Mouse (Mus musculus) kidney, embryonic 14.5 days (tissue): ENCODE results near the gene Ivd. TPM values are rescaled to one million over a fixed set of nuclear protein-coding genes. Genes with fewer than 3 reads are reported as not detected.
A peak's percentile ranks its signal among the peaks of the same experiment; 100 is the strongest.

Experiments used
- ATAC-seq: fragments of 200-750 bp; cut with Nextera tagmentation; 2 replicates; pipeline ENCODE4 v1.8.0; 2017; ENCODE audit warnings: moderate number of reproducible peaks, mild to moderate bottlenecking, moderate TSS enrichment, moderate library complexity; ENCODE audit not compliant: low FRiP score, low TSS enrichment
- H3K27ac ChIP-seq: fragments of 300-500 bp; sonication (generic); 2 replicates; pipeline ENCODE4 v1.5.1; 2014; ENCODE audit warnings: low read depth, mild to moderate bottlenecking, low read length, moderate library complexity, mixed read lengths
- H3K27me3 ChIP-seq: fragments of 300-500 bp; sonication (generic); 2 replicates; pipeline ENCODE4 v1.6.1; 2014; ENCODE audit warnings: mild to moderate bottlenecking, low read length; ENCODE audit not compliant: control insufficient read depth, insufficient read depth
- H3K36me3 ChIP-seq: fragments of 300-500 bp; sonication (generic); 2 replicates; pipeline ENCODE4 v1.6.1; 2014; ENCODE audit warnings: low read length, mixed read lengths; ENCODE audit not compliant: control insufficient read depth, insufficient read depth
- H3K4me1 ChIP-seq: fragments of 300-500 bp; sonication (generic); 2 replicates; pipeline ENCODE4 v1.6.1; 2014; ENCODE audit warnings: low read length, mixed read lengths; ENCODE audit not compliant: control insufficient read depth, insufficient read depth
- H3K4me2 ChIP-seq: fragments of 300-500 bp; sonication (generic); replicated peaks from 2 replicates; pipeline ENCODE4 v1.6.1; 2014; ENCODE audit warnings: low read depth, mild to moderate bottlenecking, low read length
- H3K4me3 ChIP-seq: fragments of 300-500 bp; sonication (generic); 2 replicates; pipeline ENCODE4 v1.5.1; 2014; ENCODE audit warnings: mild to moderate bottlenecking, low read length
- H3K9ac ChIP-seq: fragments of 300-500 bp; sonication (generic); 2 replicates; pipeline ENCODE4 v1.6.1; 2014; ENCODE audit warnings: low read depth, mild to moderate bottlenecking, low read length, moderate library complexity
- H3K9me3 ChIP-seq: fragments of 300-500 bp; sonication (generic); 2 replicates; pipeline ENCODE4 v1.6.1; 2016; ENCODE audit warnings: low read length; ENCODE audit not compliant: control insufficient read depth
- WGBS: fragments of 180-500 bp; shearing (Covaris S2); extraction: QIAGEN DNeasy Blood & Tissue Kit; methylation state at CpG from one replicate; pipeline ENCODE4 v1.1.7; 2014; 5-methylcytosine and 5-hydroxymethylcytosine counted together
- polyA plus RNA-seq: library from polyadenylated mRNA; unstranded; fragments of >200 nt; fragmentation: Nextera tagmentation; extraction: Ambion mirVana; gene quantifications from 2 replicates; pipeline ENCODE4 v1.2.1, GENCODE M21; 2014

Gene Ivd
- 55.8 and 63.1 TPM in 2 replicates for polyA plus RNA-seq

GRCm38 (mm10) chr2:118861454-118862339, at the start of gene Ivd:
TSS of gene Ivd (plus strand) at chr2:118861954.
- Histone ChIP-seq H3K9me3 (no peaks in the 10 kb centered on the region), H3K4me1 (peaks cover 5% of the 10 kb centered on the region; the same call in 1 of the 2 replicates), H3K4me3 (peak within 1 kb of the TSS; percentile 54), H3K36me3 (no peaks in the 10 kb centered on the region), H3K27me3 (no peaks in the 10 kb centered on the region), H3K4me2 (peak within 1 kb of the TSS; percentile 74), H3K9ac (peak within 1 kb of the TSS; percentile 61), H3K27ac (no peak within 1 kb of the TSS)
- ATAC-seq, result peak; percentile 99
- under 1% methylated on average over 34 of the region's 34 CpGs for WGBS

- peaks cover 7% of the 10 kb centered on the region; the same call in 1 of the 2 replicates for H3K4me1 ChIP-seq
- 78% methylated on average over 1 of the region's 1 CpGs for WGBS
- H3K36me3 ChIP-seq, result peaks cover 10% of the 10 kb centered on the region; the same call in 1 of the 2 replicates
- ATAC-seq, result no peak
- no peak overlapping the region for H3K27ac ChIP-seq
- no peak overlapping the region for H3K4me3 ChIP-seq
- no peaks in the 10 kb centered on the region for H3K9me3 ChIP-seq
- no peaks in the 10 kb centered on the region for H3K27me3 ChIP-seq
- no peak overlapping the region for H3K9ac ChIP-seq
- no peak overlapping the region for H3K4me2 ChIP-seq
Measured at GRCm38 (mm10) chr2:118812724-118813123, 49.0 kb upstream of the Ivd start.

GRCm38 (mm10) chr2:118813981-118814836, 47.5 kb upstream of the Ivd start, which contains the start of gene Knstrn:
TSS of gene Knstrn (plus strand) at chr2:118814003.
- H3K27ac ChIP-seq, result peak within 1 kb of the TSS; percentile 7; the same call in 1 of the 2 replicates

GRCm38 (mm10) chr2:118822800-118823199, 39.0 kb upstream of the Ivd start:
- H3K9me3 ChIP-seq, result no peaks in the 10 kb centered on the region
- no peaks in the 10 kb centered on the region for H3K4me1 ChIP-seq
- no peak overlapping the region for H3K4me3 ChIP-seq
- no peak overlapping the region for H3K9ac ChIP-seq
- no peak overlapping the region for H3K4me2 ChIP-seq
- whole genome bisulfite sequencing, result 96% methylated on average over 5 of the region's 5 CpGs
- H3K36me3 ChIP-seq, result peaks cover 53% of the 10 kb centered on the region
- no peak for ATAC-seq
- no peaks in the 10 kb centered on the region for H3K27me3 ChIP-seq
- H3K27ac ChIP-seq, result no peak overlapping the region

More at GRCm38 (mm10) chr2:118813981-118814836, 47.5 kb upstream of the Ivd start, which contains the start of gene Knstrn:
- Histone ChIP-seq H3K27me3 (no peaks in the 10 kb centered on the region), H3K36me3 (peaks cover 25% of the 10 kb centered on the region), H3K9me3 (no peaks in the 10 kb centered on the region), H3K4me3 (peak within 1 kb of the TSS; percentile 63), H3K4me1 (peaks cover 7% of the 10 kb centered on the region; the same call in 1 of the 2 replicates), H3K9ac (peak within 1 kb of the TSS; percentile 67), H3K4me2 (peak within 1 kb of the TSS; percentile 71)
- ATAC-seq, result peak; percentile 95
- 1% methylated on average over 49 of the region's 49 CpGs for WGBS

- no peak overlapping the region for H3K4me2 ChIP-seq
- H3K4me1 ChIP-seq, result no peaks in the 10 kb centered on the region
- no peaks in the 10 kb centered on the region for H3K27me3 ChIP-seq
- H3K4me3 ChIP-seq, result no peak overlapping the region
- no peak for ATAC-seq
- H3K9me3 ChIP-seq, result no peaks in the 10 kb centered on the region
- peaks cover 51% of the 10 kb centered on the region for H3K36me3 ChIP-seq
- no peak overlapping the region for H3K9ac ChIP-seq
- 94% methylated on average over 4 of the region's 4 CpGs for WGBS
- no peak overlapping the region for H3K27ac ChIP-seq
Measured at GRCm38 (mm10) chr2:118824396-118824795, 37.4 kb upstream of the Ivd start.

GRCm38 (mm10) chr2:118829096-118829495, 32.7 kb upstream of the Ivd start:
- Histone ChIP-seq H3K9ac (no peak overlapping the region), H3K4me2 (no peak overlapping the region), H3K27me3 (no peaks in the 10 kb centered on the region), H3K27ac (no peak overlapping the region), H3K4me1 (no peaks in the 10 kb centered on the region), H3K9me3 (no peaks in the 10 kb centered on the region), H3K36me3 (peaks cover 71% of the 10 kb centered on the region), H3K4me3 (no peak overlapping the region)
- 94% methylated on average over 5 of the region's 5 CpGs for WGBS
- no peak for ATAC-seq

GRCm38 (mm10) chr2:118834061-118834460, 27.7 kb upstream of the Ivd start:
- H3K36me3 ChIP-seq, result peaks cover 47% of the 10 kb centered on the region

GRCm38 (mm10) chr2:118835115-118835514, 26.6 kb upstream of the Ivd start:
- Histone ChIP-seq H3K9me3 (no peaks in the 10 kb centered on the region), H3K4me2 (no peak overlapping the region), H3K27ac (no peak overlapping the region), H3K36me3 (peaks cover 39% of the 10 kb centered on the region), H3K4me1 (no peaks in the 10 kb centered on the region), H3K4me3 (no peak overlapping the region), H3K9ac (no peak overlapping the region), H3K27me3 (no peaks in the 10 kb centered on the region)
- WGBS, result 85% methylated on average over 6 of the region's 6 CpGs
- ATAC-seq, result no peak

More at GRCm38 (mm10) chr2:118834061-118834460, 27.7 kb upstream of the Ivd start:
- Histone ChIP-seq H3K4me3 (no peak overlapping the region), H3K9me3 (no peaks in the 10 kb centered on the region), H3K9ac (no peak overlapping the region), H3K4me1 (no peaks in the 10 kb centered on the region), H3K27me3 (no peaks in the 10 kb centered on the region), H3K27ac (no peak overlapping the region), H3K4me2 (no peak overlapping the region)
- 90% methylated on average over 6 of the region's 6 CpGs for WGBS
- no peak for ATAC-seq
